In genomic region chr16:86340311-86340710, GRCm38 (mm10) we compare ENCODE assay signal across 24 mouse cellular contexts.
A peak's percentile ranks its signal among the peaks of the same experiment; 100 is the strongest.
DNase-seq lines count a peak whose midpoint lies in the region; ATAC-seq and TF ChIP-seq lines count a peak whose summit lies in the region.
"Had no signal": no experiment of that assay in that cellular context is flagged by ENCODE, and none has a peak within 500 bp of the region (broad histone marks: within the 10 kb centered on the region; RNA-seq: fewer than 3 reads in every experiment).

No protein-coding gene starts in this region.

- no peak overlapping the region for H3K4me2 ChIP-seq in heart, postnatal 0 days (ENCODE audit: low read depth, low read length)
- H3K4me2 ChIP-seq in heart, embryonic 12.5 days: no peak overlapping the region
- H3K4me2 ChIP-seq: embryonic facial prominence, embryonic 15.5 days; forebrain, embryonic 15.5 days; heart, embryonic 11.5 days; intestine, embryonic 15.5 days; kidney, embryonic 15.5 days; liver, embryonic 11.5 days; midbrain, embryonic 11.5 days; neural tube, embryonic 15.5 days had no signal

- no peaks in the 10 kb centered on the region for H3K36me3 ChIP-seq in heart, postnatal 0 days (replicated peaks; ENCODE audit: control insufficient read depth, insufficient read depth, low read length)
- no peaks in the 10 kb centered on the region for H3K36me3 ChIP-seq in heart, embryonic 12.5 days
- H3K36me3 ChIP-seq: embryonic facial prominence, embryonic 15.5 days; forebrain, embryonic 15.5 days; intestine, embryonic 15.5 days; kidney, embryonic 15.5 days; neural tube, embryonic 15.5 days had no signal

- H3K9me3 ChIP-seq in heart, postnatal 0 days (replicated peaks; ENCODE audit: control insufficient read depth, low read length): no peaks in the 10 kb centered on the region
- no peaks in the 10 kb centered on the region for H3K9me3 ChIP-seq in heart, embryonic 12.5 days (replicated peaks)
- H3K9me3 ChIP-seq: embryonic facial prominence, embryonic 15.5 days; forebrain, embryonic 15.5 days; intestine, embryonic 15.5 days; kidney, embryonic 15.5 days; neural tube, embryonic 15.5 days had no signal

- H3K27me3 ChIP-seq in heart, postnatal 0 days (ENCODE audit: control insufficient read depth, insufficient read depth, low read length): no peaks in the 10 kb centered on the region
- no peaks in the 10 kb centered on the region for H3K27me3 ChIP-seq in heart, embryonic 12.5 days (replicated peaks)
- H3K27me3 ChIP-seq: embryonic facial prominence, embryonic 15.5 days; forebrain, embryonic 15.5 days; intestine, embryonic 15.5 days; kidney, embryonic 15.5 days; neural tube, embryonic 15.5 days had no signal

- WGBS in heart, postnatal 0 days: 40% methylated on average over 2 of the region's 2 CpGs
- WGBS in heart, embryonic 12.5 days: 62% methylated on average over 2 of the region's 2 CpGs

- no peak overlapping the region for H3K4me3 ChIP-seq in heart, postnatal 0 days (ENCODE audit: low read depth, low read length)
- no peak overlapping the region for H3K4me3 ChIP-seq in heart, embryonic 12.5 days
- H3K4me3 ChIP-seq: embryonic facial prominence, embryonic 15.5 days; forebrain, embryonic 15.5 days; intestine, embryonic 15.5 days; kidney, embryonic 15.5 days; layer of hippocampus, adult 2 months; neural tube, embryonic 15.5 days had no signal

- no peak overlapping the region for H3K9ac ChIP-seq in heart, postnatal 0 days (replicated peaks; ENCODE audit: low read depth, low read length)
- H3K9ac ChIP-seq in heart, embryonic 12.5 days: no peak overlapping the region
- H3K9ac ChIP-seq: embryonic facial prominence, embryonic 15.5 days; forebrain, embryonic 15.5 days; intestine, embryonic 15.5 days; kidney, embryonic 15.5 days; liver, postnatal 0 days; neural tube, embryonic 15.5 days had no signal

- no peak for TF ChIP-seq EP300 in heart, postnatal 0 days (IDR thresholded peaks at IDR 0.05; ENCODE audit: low read depth)

- DNase-seq in heart, postnatal 0 days (ENCODE audit: low spot score): peak; percentile 13
- peak; percentile 16 for DNase-seq in kidney, postnatal 14 days
- DNase-seq in kidney, postnatal 36 days: no peak
- DNase-seq in 3T3-L1 (ENCODE audit: low read depth, low spot score): peak; percentile 78
- peak; percentile 83 for DNase-seq in Muller cell, postnatal 12 days (ENCODE audit: inconsistent ontology term)
- no peak for DNase-seq in cerebellum, adult 18-20 months
- DNase-seq: adrenal gland, postnatal 14 days; cerebellum, adult 8-10 months; cerebellum, postnatal 36 days; embryo, embryonic 11 days; liver, postnatal 0 days; thymus, adult 18-20 months; thymus, postnatal 36 days had no signal

- peak; percentile 60; the same call in 1 of the 2 replicates for ATAC-seq in heart, postnatal 0 days (ENCODE audit: insufficient read depth, low read depth)
- no peak for ATAC-seq in heart, embryonic 12.5 days (ENCODE audit: insufficient number of reproducible peaks, low FRiP score)
- ATAC-seq: forebrain, embryonic 15.5 days; hindbrain, embryonic 16.5 days; intestine, embryonic 15.5 days; liver, postnatal 0 days had no signal

- no peak for TF ChIP-seq CTCF in heart, postnatal 0 days (IDR thresholded peaks at IDR 0.05; ENCODE audit: low read depth)

- 0 out of 2 replicates have a peak, but pooled peaks cover 3% of the 10 kb centered on the region for H3K4me1 ChIP-seq in heart, postnatal 0 days (ENCODE audit: control insufficient read depth, insufficient read depth)
- no peaks in the 10 kb centered on the region for H3K4me1 ChIP-seq in heart, embryonic 12.5 days (replicated peaks)
- H3K4me1 ChIP-seq: embryonic facial prominence, embryonic 15.5 days; forebrain, embryonic 15.5 days; intestine, embryonic 15.5 days; kidney, embryonic 15.5 days; neural tube, embryonic 15.5 days had no signal

- no peak overlapping the region for H3K27ac ChIP-seq in heart, postnatal 0 days (ENCODE audit: low read depth)
- no peak overlapping the region for H3K27ac ChIP-seq in heart, embryonic 12.5 days (ENCODE audit: poor library complexity, severe bottlenecking)
- H3K27ac ChIP-seq: embryonic facial prominence, embryonic 15.5 days; forebrain, embryonic 15.5 days; intestine, embryonic 15.5 days; kidney, embryonic 15.5 days; layer of hippocampus, adult 2 months; neural tube, embryonic 15.5 days had no signal

Comparison
In these comparisons a context has a peak if more than half of its experiments do, and no peak if none do; other contexts are left out.
1. DNase-seq: peak in heart, postnatal 0 days (single experiment), kidney, postnatal 14 days (single experiment), 3T3-L1 (single experiment) and Muller cell, postnatal 12 days (single experiment); none in kidney, postnatal 36 days (0 of 2) and cerebellum, adult 18-20 months (0 of 2).